Mouse (Mus musculus) c-Kit-positive CD71-positive TER-119-positive erythroid progenitor cells, embryonic 14.5 days (primary cell): ENCODE measurements around the gene Ireb2.
"Not testable (repeated sequence)": the region's sequence is repeated elsewhere in the genome, so short reads cannot be mapped to it uniquely, and the experiment has no call there.

Source experiments
- DNase-seq: peaks from one replicate; pipeline ENCODE4 v3.0.0-alpha.2; 2013; ENCODE audit warnings: low spot score

The Ireb2 gene

GRCm38 (mm10) chr9:54909446-54909845, 45.9 kb downstream of the Ireb2 start:
- no peak for DNase-seq

DNA sequence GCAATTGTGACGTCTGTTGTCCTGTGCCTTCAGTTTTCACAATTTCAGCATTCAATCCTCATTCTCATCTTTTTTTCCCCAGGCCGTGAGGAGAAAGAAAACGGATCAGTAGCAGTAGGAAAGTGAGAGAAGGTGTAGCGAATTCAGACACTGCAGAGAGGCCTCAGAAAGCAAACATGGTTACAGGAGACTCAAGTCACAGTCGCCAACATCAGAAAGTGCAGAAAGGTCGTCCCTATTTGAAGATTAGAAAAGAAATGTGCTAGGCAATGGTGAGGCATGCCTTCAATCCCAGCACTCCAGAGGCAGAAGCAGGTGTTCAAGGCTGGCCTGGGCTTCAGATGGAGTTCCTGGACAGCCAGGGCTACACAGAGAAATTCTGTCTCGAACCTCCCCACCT, 52.0 kb downstream of the Ireb2 start:
- no peak for DNase-seq

GRCm38 (mm10) chr9:54916401-54916800, 52.8 kb downstream of the Ireb2 start:
- no peak for DNase-seq

GRCm38 (mm10) chr9:54917010-54917677, 53.6 kb downstream of the Ireb2 start, which contains the start of gene Hykk:
TSS of gene Hykk (plus strand) at chr9:54917283.
- DNase-seq = peak; percentile 52

DNA sequence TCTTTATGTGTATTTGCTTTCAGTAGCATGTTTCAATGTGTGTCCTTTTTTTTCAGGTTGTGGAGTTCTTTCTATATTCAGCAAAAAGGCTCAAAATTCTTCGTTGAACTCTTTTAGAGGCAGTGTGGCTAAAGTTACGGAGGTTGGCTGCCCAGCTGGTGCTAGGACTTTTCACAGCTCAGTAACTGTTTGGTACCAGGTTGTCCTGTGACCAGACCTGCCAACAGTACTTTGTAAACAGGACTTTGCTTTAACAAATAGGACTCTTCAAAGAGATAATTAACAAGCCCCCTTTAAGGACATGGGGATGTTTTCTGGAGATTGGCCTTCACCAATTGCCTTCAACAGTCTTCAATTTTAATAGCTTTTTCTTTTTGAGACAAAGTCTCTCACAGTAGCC, 54.6 kb downstream of the Ireb2 start:
- DNase-seq = no peak

- no peak for DNase-seq
Observed at GRCm38 (mm10) chr9:54918781-54919180, 55.2 kb downstream of the Ireb2 start.

DNA sequence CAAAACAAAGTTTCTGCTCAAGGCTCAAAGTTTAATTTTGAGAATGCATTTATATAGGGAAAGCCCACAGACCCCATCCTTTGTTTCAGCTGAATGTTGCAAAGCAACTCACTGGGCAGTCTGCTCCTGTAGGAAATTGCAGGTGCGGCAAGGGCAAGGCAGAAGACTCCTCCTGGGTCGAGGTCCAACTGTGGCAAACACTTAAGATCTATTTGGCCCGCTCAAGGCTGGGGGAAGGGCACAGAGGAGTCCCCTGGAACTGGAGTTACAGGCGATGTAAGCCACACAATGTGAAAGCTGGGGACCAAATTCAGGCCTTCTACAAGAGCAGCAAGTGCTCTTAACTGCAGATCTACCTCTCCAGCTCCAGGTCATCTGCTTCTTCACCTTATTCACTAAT, 56.4 kb downstream of the Ireb2 start:
- no peak for DNase-seq

DNA sequence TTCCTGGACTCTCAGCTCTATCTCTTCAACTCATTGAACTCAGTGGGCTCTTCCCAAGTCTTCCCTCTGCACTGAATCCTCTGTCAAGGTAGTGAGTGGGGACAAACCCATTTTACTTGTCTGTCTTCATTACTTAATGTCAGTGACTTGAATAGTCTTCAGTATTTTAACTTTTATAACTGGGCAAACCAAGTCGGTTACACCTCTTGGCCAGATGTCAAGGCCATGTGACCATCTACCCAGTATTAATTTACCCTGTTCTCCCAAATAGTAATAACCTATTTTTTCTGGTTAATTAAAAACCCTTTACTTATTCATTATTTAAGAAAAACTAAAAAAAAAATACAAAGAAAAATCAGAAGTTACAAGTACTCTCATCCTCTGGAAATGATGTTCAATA, 67.2 kb downstream of the Ireb2 start:
- no peak for DNase-seq

GRCm38 (mm10) chr9:54931765-54932164, 68.2 kb downstream of the Ireb2 start:
- DNase-seq = peak; percentile 13

GRCm38 (mm10) chr9:54932379-54932778, 68.8 kb downstream of the Ireb2 start:
- DNase-seq = no peak

GRCm38 (mm10) chr9:54942071-54942470, 78.5 kb downstream of the Ireb2 start:
- no peak for DNase-seq

- no peak for DNase-seq
Observed at GRCm38 (mm10) chr9:54944467-54944866, 80.9 kb downstream of the Ireb2 start.

DNA sequence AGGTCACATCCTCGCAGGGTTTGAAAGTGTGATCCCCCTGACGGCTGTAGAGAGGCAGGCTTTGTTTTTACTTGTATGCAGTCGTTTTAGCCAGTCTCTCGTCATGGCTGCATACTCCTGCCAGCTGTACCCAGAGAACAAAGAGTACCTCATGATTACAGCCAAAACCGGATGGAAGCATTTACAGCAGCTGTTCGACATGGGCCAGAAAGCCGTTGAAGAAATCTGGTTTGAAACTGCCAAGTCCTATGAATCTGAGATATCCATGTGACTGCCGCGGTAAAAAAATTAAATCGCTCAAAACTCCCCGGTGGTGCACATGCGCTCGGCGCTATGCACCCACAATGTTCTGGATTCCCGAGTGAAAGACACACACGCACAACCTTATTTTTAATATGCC, 82.7 kb downstream of the Ireb2 start:
- DNase-seq = no peak

- DNase-seq = no peak
Observed at GRCm38 (mm10) chr9:54949465-54949864, 85.9 kb downstream of the Ireb2 start.

DNA sequence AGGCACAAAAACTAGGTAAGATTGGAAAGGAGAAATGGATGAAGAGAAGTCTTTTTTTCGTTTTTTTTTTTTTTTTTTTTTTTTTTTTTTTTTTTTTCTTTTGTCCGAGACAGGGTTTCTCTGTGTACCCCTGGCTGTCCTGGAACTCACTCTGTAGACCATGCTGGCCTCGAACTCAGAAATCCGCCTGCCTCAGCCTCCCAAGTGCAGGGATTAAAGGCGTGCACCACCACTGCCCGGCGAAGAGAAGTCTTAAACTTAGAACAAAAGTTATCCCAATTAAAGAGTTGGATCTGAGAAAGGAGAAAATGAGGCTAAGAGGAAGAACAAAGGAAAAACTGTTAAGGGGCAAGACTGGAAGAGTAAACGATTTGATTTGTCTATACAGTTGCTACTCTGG, 86.6 kb downstream of the Ireb2 start:
- not testable (repeated sequence) for DNase-seq

- peak; percentile 87 for DNase-seq
Observed at GRCm38 (mm10) chr9:54950575-54951321, 87.2 kb downstream of the Ireb2 start, which contains the start of the genes Psma4 and AY074887. TSS of gene Psma4 (plus strand) at chr9:54950790. TSS of gene AY074887 (minus strand) at chr9:54950998.

- no peak for DNase-seq
Observed at GRCm38 (mm10) chr9:54961059-54961458, 97.5 kb downstream of the Ireb2 start.
